Mouse (Mus musculus): ENCODE measurements at regions not wholly inside any gene's neighbourhood (a gene's known extent, or its start where the extent isn't known, plus 50 kb on each side); places are given as distances from the start of the nearest gene placed in this dataset.
"Not testable (repeated sequence)": the region's sequence is repeated elsewhere in the genome, so short reads cannot be mapped to it uniquely, and the experiment has no call there.

DNA sequence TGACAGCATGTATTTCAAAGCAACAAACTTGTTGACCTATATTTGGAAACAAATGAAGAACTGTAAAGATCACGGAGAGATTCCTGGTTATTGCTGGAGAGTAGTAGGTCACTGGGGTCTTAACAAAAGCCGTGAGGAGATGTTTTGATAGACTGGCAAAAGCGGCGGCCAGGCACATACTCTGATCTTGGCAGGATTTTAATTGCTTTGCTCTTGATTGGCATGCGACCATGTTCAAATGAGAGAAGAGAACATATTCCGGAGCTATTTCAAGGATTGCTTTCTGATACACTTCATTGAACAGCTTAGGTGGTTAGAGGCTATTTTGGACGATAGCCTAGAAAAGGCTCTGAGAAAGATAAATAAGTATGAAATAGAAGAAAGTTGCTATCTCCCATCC, 874.2 kb downstream of the Robo1 start:
- DNase-seq (ENCODE audit: low read depth, low spot score) = no peak

GRCm38 (mm10) chr16:73155447-73155846, 847.3 kb downstream of the Robo1 start:
- DNase-seq (ENCODE audit: low read depth, low spot score) = no peak

- not testable (repeated sequence) for DNase-seq (ENCODE audit: low read depth, low spot score)
These were observed 819.8 kb downstream of the Robo1 start for GRCm38 (mm10) chr16:73127927-73128326.

DNA sequence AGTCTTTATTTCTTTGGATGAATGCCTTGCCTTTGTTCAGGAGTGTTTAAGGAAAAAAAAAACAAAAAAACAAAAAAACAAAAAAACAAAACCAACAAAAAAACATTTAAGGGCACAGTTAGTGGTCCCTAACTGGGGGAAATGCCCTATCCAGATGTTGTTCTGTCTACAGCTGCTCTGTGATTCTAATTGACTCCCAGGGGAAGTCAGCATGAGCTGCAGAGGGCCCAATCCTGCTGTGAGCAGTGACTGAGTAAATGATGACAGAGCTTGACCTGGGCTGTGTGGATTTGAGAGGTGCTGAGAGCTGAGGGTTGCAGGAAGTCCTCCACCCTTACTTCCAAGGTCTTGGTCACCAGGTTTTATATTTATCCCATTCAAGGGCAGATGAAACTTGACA, 812.5 kb downstream of the Robo1 start:
- no peak for DNase-seq (ENCODE audit: low read depth, low spot score)

DNA sequence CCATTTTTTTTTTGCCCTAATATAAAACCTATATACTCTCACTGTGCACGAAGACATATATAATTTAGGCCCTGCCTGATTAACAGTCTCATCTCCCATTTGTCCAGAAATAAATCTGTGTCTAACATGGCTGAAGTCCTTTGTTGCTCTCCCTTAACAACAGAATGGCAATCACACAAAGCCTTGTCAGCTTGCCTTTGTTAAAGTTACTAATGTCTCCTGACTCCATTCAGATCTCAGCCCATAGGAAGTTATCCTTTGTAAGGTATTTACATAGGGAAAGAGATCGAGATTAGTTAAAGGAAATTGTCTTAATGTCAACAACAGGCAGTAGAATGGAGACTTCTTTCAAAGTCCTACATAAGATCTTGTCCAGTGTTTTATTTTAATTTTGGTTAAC, 809.2 kb downstream of the Robo1 start:
- no peak for DNase-seq (ENCODE audit: low read depth, low spot score)

- DNase-seq (ENCODE audit: low read depth, low spot score) = no peak
These were observed 799.9 kb downstream of the Robo1 start for GRCm38 (mm10) chr16:73108021-73108452.

GRCm38 (mm10) chr16:73107608-73108007, 799.5 kb downstream of the Robo1 start:
- no peak for DNase-seq (ENCODE audit: low read depth, low spot score)

DNA sequence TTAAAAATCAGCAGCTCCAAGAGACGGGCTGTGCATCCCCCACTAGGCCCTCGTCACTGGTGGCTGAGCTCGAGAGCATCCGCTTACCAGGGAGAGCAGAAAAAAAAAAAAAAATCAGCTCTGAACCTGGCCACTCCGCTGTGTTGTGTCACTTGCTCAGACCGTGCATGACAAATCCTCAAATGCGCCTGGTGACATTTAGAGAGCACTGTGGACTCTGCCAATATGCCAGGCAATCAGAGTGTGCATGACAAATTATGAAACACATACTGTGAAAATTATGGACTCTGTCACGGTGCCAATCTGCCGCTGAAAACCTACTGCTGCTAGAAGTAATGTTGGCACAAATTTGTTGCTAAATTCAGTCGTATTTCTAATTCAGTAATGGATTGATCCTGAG, 797.4 kb downstream of the Robo1 start:
- peak; percentile 67 for DNase-seq (ENCODE audit: low read depth, low spot score)

DNA sequence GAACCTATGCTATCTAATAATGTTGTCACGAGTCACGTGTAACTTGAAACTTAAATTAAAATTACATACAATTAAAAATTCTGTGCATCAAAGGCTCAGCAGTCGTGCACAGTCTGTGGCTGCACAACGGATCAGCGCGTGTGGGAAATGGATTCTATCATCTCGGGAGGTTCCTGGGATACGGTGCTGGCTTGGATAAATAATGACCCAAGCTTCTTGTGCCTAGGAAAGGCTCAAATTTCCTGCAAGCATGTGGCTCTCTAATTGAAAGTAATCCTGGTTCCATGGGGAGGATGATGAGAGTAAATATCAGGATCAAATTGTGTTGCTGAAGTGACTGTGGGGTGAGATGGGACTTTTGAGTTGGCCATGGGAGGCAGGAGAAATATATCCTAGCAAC, 792.2 kb downstream of the Robo1 start:
- DNase-seq (ENCODE audit: low read depth, low spot score) = no peak

GRCm38 (mm10) chr16:73098760-73099159, 790.7 kb downstream of the Robo1 start:
- DNase-seq (ENCODE audit: low read depth, low spot score) = peak; percentile 32

GRCm38 (mm10) chr16:73097176-73097575, 789.1 kb downstream of the Robo1 start:
- DNase-seq (ENCODE audit: low read depth, low spot score) = no peak

- DNase-seq (ENCODE audit: low read depth, low spot score) = no peak
These were observed 788.3 kb downstream of the Robo1 start for GRCm38 (mm10) chr16:73096091-73097083.
